Mouse (Mus musculus) heart, postnatal 0 days (tissue): ENCODE data around the gene Smoc2. TPM values are rescaled to one million over a fixed set of nuclear protein-coding genes. Genes with fewer than 3 reads are reported as not detected.

Source experiments
- ATAC-seq: fragments of 200-750 bp; cut with Nextera tagmentation; 2 replicates; pipeline ENCODE4 v1.8.0; 2017; ENCODE audit warnings: low read depth, moderate number of reproducible peaks, moderate library complexity; ENCODE audit not compliant: insufficient read depth
- DNase-seq: peaks from one replicate; pipeline ENCODE4 v3.0.0-alpha.2; 2016; ENCODE audit warnings: low spot score
- H3K27ac ChIP-seq: fragments of 300-500 bp; sonication (generic); 2 replicates; pipeline ENCODE4 v1.5.1; 2014; ENCODE audit warnings: low read depth, mild to moderate bottlenecking
- H3K27me3 ChIP-seq: fragments of 300-500 bp; sonication (generic); 2 replicates; pipeline ENCODE4 v1.6.1; 2014; ENCODE audit warnings: low read length, mixed read lengths; ENCODE audit not compliant: control insufficient read depth, insufficient read depth
- H3K36me3 ChIP-seq: fragments of 300-500 bp; sonication (generic); replicated peaks from 2 replicates; pipeline ENCODE4 v1.6.1; 2014; ENCODE audit warnings: low read length, mixed read lengths; ENCODE audit not compliant: control insufficient read depth, insufficient read depth
- H3K4me1 ChIP-seq: fragments of 300-500 bp; sonication (generic); 2 replicates; pipeline ENCODE4 v1.6.1; 2014; ENCODE audit warnings: antibody characterized with exemption; ENCODE audit not compliant: control insufficient read depth, insufficient read depth
- H3K4me2 ChIP-seq: fragments of 300-500 bp; sonication (generic); 2 replicates; pipeline ENCODE4 v1.6.1; 2014; ENCODE audit warnings: low read depth, mild to moderate bottlenecking, low read length, moderate library complexity
- H3K4me3 ChIP-seq: fragments of 300-500 bp; sonication (generic); 2 replicates; pipeline ENCODE4 v1.5.1; 2014; ENCODE audit warnings: low read depth, low read length
- H3K9ac ChIP-seq: fragments of 300-500 bp; sonication (generic); replicated peaks from 2 replicates; pipeline ENCODE4 v1.6.1; 2014; ENCODE audit warnings: low read depth, low read length, mixed read lengths
- H3K9me3 ChIP-seq: fragments of 300-500 bp; sonication (generic); replicated peaks from 2 replicates; pipeline ENCODE4 v1.6.1; 2016; ENCODE audit warnings: low read length; ENCODE audit not compliant: control insufficient read depth
- CTCF ChIP-seq: IDR thresholded peaks from 2 replicates; pipeline ENCODE4 v1.5.1; 2016; ENCODE audit warnings: antibody characterized with exemption, control low read depth, low read depth
- EP300 ChIP-seq: IDR thresholded peaks from 2 replicates; pipeline ENCODE4 v1.6.1; 2016; ENCODE audit warnings: antibody characterized with exemption, low read depth
- WGBS: fragments of 180-500 bp; shearing (Covaris S2); extraction: QIAGEN DNeasy Blood & Tissue Kit; methylation state at CpG from one replicate; pipeline ENCODE4 v1.1.7; 2014; 5-methylcytosine and 5-hydroxymethylcytosine counted together
- polyA plus RNA-seq: library from polyadenylated mRNA; unstranded; fragments of >200 nt; fragmentation: Nextera tagmentation; extraction: Ambion mirVana; gene quantifications from 2 replicates; pipeline ENCODE4 v1.2.1, GENCODE M21; 2015
- total RNA-seq: library from RNA; depleted of rRNA; stranded (reverse); fragments of >200 nt; gene quantifications from 2 replicates; pipeline ENCODE4 v1.2.3, GENCODE M21; 2014; ENCODE audit warnings: low replicate concordance; rRNA removed

Smoc2 gene
- total RNA-seq, result 22.7 and 24.7 TPM in 2 replicates
- polyA plus RNA-seq, result 22.0 and 28.6 TPM in 2 replicates

DNA sequence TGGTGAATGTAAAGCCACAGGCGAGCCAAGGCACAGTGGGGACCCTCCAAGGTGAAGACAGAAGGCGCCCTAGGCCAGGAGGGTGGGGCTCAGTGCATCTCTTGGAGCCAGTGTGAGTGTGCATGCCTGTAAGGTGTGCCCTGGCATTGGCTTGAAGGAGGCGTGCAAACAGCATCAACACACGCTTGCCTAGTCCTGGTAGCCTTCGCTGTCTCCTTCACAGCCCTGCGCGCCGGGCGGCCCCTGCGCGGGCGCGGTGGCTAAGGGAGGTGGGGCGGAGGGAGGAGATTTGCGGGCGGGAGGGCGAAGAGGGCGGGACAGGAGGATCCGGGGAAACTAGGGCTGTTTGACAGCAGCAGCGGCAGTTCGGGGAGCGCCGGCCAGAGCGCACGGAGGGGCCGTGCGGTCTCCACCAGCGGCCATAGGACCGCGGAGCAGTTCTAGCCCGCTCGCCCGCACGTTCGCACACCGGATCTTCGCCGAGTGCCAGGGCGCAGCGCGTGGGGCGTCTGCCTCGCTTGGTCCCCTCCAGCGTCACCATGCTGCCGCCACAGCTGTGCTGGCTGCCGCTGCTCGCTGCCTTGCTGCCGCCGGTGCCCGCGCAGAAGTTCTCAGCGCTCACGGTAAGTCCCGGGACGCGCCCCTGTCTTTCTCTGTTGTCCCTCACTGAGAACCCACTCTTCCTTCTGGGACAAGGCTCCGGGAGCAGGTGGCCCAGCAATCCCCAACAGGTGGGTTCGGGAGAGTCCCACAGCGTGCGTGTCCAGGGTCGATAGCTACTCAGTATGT is at the start of gene Smoc2:
TSS of gene Smoc2 (plus strand) at position 330 of the 789 bp plus-strand sequence.
- Histone ChIP-seq H3K4me1 (0 out of 2 replicates have a peak, but pooled peaks cover 3% of the 10 kb centered on the region), H3K9me3 (no peaks in the 10 kb centered on the region), H3K9ac (no peak within 1 kb of the TSS), H3K27ac (no peak within 1 kb of the TSS), H3K4me3 (peak within 1 kb of the TSS; percentile 45), H3K36me3 (no peaks in the 10 kb centered on the region), H3K27me3 (peaks cover 97% of the 10 kb centered on the region), H3K4me2 (peak within 1 kb of the TSS; percentile 66)
- no peak; the same call in 1 of the 2 replicates for ATAC-seq
- no peak for TF ChIP-seq EP300
- TF ChIP-seq CTCF, result no peak
- under 1% methylated on average over 40 of the region's 61 CpGs for WGBS
- no peak for DNase-seq

GRCm38 (mm10) chr17:14230698-14231430 is 48.4 kb upstream of the Smoc2 start:
- ATAC-seq (no peak), DNase-seq (no peak)
- Histone ChIP-seq H3K4me3 (no peak overlapping the region), H3K27me3 (peaks cover 27% of the 10 kb centered on the region), H3K4me1 (no peaks in the 10 kb centered on the region), H3K9me3 (no peaks in the 10 kb centered on the region), H3K9ac (no peak overlapping the region), H3K4me2 (no peak overlapping the region), H3K27ac (no peak overlapping the region), H3K36me3 (no peaks in the 10 kb centered on the region)
- TF ChIP-seq EP300 (no peak), CTCF (no peak)
- 11% methylated on average over 13 of the region's 13 CpGs for WGBS

GRCm38 (mm10) chr17:14232629-14233028 is 46.7 kb upstream of the Smoc2 start:
- H3K27ac ChIP-seq, result no peak overlapping the region
- WGBS, result 47% methylated on average over 3 of the region's 3 CpGs
- TF ChIP-seq CTCF (peak; percentile 87), EP300 (no peak)
- no peak for ATAC-seq
- no peak overlapping the region for H3K4me2 ChIP-seq
- H3K4me1 ChIP-seq, result no peaks in the 10 kb centered on the region
- H3K9me3 ChIP-seq, result no peaks in the 10 kb centered on the region
- H3K9ac ChIP-seq, result no peak overlapping the region
- peak; percentile 75 for DNase-seq
- H3K4me3 ChIP-seq, result no peak overlapping the region
- H3K36me3 ChIP-seq, result no peaks in the 10 kb centered on the region
- H3K27me3 ChIP-seq, result peaks cover 39% of the 10 kb centered on the region

DNA sequence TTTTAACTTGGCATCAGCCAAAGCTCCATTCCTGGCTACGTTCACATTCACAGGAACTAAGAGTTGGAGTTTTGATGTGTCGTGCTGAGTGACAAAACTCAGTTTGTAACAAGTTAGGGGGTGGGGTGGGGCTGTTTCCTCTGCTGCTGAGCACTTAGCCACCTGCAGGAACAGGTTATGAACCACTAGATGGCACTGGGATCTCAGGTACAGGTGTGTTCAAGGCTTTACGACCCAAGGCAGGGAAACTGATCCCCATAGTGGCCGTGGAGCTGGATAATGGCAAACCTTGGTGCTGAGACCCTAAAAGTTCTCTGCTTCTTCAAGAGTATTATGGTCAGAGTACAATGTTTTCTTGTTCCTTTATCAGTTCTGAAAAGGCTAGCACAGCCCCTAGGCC is 45.6 kb upstream of the Smoc2 start:
- Histone ChIP-seq H3K36me3 (no peaks in the 10 kb centered on the region), H3K27ac (no peak overlapping the region), H3K9me3 (no peaks in the 10 kb centered on the region), H3K9ac (no peak overlapping the region), H3K27me3 (peaks cover 40% of the 10 kb centered on the region), H3K4me2 (no peak overlapping the region), H3K4me1 (no peaks in the 10 kb centered on the region), H3K4me3 (no peak overlapping the region)
- 34% methylated on average over 4 of the region's 4 CpGs for WGBS
- DNase-seq, result no peak
- TF ChIP-seq CTCF (no peak), EP300 (no peak)
- ATAC-seq, result no peak

DNA sequence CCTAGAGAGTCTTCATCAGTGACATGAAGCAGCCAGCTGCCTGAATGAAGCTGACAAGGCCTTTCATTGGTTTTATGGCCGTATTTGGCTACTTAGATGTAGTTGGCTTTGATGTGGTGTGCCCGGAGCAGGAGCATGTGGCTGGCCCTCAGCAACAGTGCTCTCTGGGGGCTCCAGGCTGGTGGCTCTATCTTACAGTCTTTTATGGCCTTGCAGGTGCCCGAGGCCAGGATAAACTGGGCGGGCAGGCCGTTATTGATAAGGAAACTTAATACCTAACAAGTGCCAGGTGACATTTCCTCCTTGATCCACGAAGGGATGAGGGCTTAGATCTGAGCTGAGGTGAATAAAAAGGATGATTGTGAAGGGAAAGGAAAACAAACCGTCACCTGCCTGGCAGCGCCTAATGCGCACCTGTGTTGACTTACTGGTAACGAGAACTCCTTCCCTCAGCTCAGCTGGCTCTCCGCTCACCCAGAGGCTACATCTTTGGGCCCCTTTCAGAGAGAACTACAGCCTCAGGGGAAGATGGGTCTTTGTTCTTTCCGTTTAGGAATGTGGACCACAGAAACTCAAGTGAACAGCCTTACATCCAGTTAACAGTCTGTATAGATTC is 44.4 kb upstream of the Smoc2 start:
- DNase-seq (no peak), ATAC-seq (no peak)
- no peak for TF ChIP-seq EP300
- no peak for TF ChIP-seq CTCF
- Histone ChIP-seq H3K36me3 (no peaks in the 10 kb centered on the region), H3K4me1 (no peaks in the 10 kb centered on the region), H3K27me3 (peaks cover 43% of the 10 kb centered on the region), H3K9me3 (no peaks in the 10 kb centered on the region), H3K9ac (no peak overlapping the region), H3K27ac (no peak overlapping the region), H3K4me2 (no peak overlapping the region), H3K4me3 (no peak overlapping the region)
- 57% methylated on average over 12 of the region's 12 CpGs for WGBS
